Mouse (Mus musculus): ENCODE measurements around the gene Ece1. TPM values are rescaled to one million over a fixed set of nuclear protein-coding genes. Genes with fewer than 3 reads are reported as not detected.
A peak's percentile ranks its signal among the peaks of the same experiment; 100 is the strongest.

Gene Ece1
- polyA plus RNA-seq, 1 experiment from 2014 or later: 41.4 TPM

DNA sequence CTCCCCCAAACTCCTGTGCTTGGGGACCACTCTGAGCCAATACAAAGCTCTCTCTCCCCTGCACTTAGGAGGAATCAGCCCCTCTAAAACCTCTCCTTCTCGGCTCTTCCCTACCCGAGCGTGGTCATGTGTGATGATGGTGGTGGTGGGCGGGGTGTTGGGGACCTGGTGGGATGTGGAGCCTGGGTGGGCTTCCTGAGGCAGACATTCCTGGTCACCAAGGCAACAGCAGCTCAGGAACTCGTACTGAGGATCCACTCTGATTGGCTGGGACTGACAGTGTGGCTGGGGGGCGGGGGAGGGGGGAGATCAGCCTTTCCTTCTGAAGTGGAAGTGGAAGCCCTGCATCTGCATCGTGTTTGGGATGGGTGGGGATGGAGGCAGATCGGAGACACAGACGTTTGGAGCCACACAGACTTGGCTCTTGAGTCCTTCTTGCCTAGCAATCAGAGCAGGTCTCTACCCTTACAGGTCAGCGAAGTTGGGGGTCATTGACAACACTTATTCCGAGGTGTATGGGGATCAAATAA is 30.7 kb downstream of the Ece1 start:
- Histone ChIP-seq H3K4me1 (peaks cover 58% of the 10 kb centered on the region), H3K4me3 (peak overlapping the region; percentile 33), H3K27me3 (ENCODE audit: low read depth, poor library complexity, severe bottlenecking) (no peaks in the 10 kb centered on the region), H3K9me3 (replicated peaks) (no peaks in the 10 kb centered on the region), H3K36me3 (peaks cover 5% of the 10 kb centered on the region; the same call in 1 of the 2 replicates), H3K27ac (peak overlapping the region; percentile 80)
- 12% methylated on average over 11 of the region's 11 CpGs for WGBS
- peak; percentile 77 for DNase-seq (ENCODE audit: low spot score)

DNA sequence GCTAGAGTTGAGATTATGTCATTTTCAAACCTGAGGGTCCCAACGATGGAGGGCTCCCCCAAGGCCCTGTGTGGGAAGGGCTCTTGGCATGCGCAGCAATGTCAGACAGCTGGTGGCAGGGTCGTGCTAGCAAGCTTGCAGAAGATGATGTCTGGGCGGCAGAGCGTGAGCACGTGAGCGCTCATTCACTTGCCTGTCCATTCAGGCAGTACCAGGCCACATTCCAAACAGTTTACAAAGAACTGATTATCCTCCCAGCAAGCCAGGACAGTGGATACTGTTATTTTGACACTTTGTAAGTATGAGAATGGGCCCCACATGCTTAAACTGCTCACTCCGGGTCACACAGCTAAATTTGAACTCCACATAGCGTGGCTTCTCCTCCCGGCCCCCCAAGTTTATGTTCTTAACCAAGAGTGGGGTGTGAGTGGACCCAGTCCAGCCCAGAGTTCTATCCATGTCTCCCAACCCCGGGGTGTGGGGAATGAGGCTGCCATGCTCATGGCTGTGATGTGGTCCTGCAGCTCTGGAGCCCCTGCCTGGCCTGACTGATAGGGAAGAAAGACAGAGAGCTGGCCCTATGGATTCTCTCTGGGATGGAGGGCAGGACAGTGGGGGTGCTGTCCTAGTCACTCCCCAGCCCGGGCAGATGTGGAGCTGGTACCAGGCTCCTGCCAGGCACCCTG is 34.7 kb downstream of the Ece1 start:
- peak overlapping the region; percentile 69 for H3K27ac ChIP-seq
- peaks cover 7% of the 10 kb centered on the region; the same call in 1 of the 2 replicates for H3K27me3 ChIP-seq (ENCODE audit: low read depth, poor library complexity, severe bottlenecking)
- no peak overlapping the region for H3K4me3 ChIP-seq
- H3K36me3 ChIP-seq: no peaks in the 10 kb centered on the region
- H3K9me3 ChIP-seq (replicated peaks): no peaks in the 10 kb centered on the region
- no peak for DNase-seq (ENCODE audit: low spot score)
- peaks cover 72% of the 10 kb centered on the region for H3K4me1 ChIP-seq
- 56% methylated on average over 12 of the region's 12 CpGs for WGBS

DNA sequence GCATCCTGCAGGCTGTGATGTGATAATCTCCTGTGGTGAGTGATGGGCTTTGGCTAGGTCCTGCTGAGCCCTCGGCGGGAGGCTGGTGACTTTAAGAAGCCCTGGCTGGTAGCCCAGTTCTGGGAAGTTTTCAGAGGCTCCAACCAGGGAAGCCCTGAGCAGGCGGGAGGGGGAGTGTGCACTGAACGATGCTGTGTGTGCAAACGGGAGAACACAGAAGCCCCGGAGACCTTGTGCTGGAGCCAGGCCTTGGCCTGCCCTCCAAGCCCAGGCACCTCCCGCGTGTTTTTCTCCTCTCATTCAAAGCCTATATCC is 35.2 kb downstream of the Ece1 start:
- WGBS: 28% methylated on average over 8 of the region's 8 CpGs
- Histone ChIP-seq H3K4me1 (peaks cover 70% of the 10 kb centered on the region), H3K4me3 (no peak overlapping the region), H3K36me3 (no peaks in the 10 kb centered on the region), H3K27me3 (ENCODE audit: low read depth, poor library complexity, severe bottlenecking) (peaks cover 7% of the 10 kb centered on the region; the same call in 1 of the 2 replicates), H3K27ac (peak overlapping the region; percentile 69), H3K9me3 (replicated peaks) (no peaks in the 10 kb centered on the region)
- no peak for DNase-seq (ENCODE audit: low spot score)

DNA sequence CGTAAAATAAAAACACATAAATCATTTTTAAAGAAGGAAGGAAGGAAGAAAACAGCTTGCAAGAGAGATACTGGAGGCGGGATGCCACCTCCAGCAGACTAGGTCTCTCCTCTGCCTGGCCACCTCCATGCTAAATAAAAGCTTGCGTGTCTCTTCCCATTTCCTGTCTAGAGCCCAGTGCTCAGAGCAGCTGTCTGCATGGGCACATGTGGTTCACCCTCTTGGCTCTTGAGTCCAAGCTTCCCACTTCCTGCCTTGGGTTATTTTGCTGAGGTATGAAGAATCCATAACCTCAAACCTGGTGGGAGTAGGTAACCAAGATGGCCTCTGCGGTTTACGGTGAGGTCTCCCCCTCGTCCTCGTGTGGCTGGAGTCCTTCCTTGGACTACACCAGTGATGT is 36.5 kb downstream of the Ece1 start:
- Histone ChIP-seq H3K27me3 (ENCODE audit: low read depth, poor library complexity, severe bottlenecking) (peaks cover 7% of the 10 kb centered on the region; the same call in 1 of the 2 replicates), H3K36me3 (no peaks in the 10 kb centered on the region), H3K4me3 (no peak overlapping the region), H3K4me1 (peaks cover 70% of the 10 kb centered on the region), H3K27ac (peak overlapping the region; percentile 69), H3K9me3 (replicated peaks) (no peaks in the 10 kb centered on the region)
- no peak for DNase-seq (ENCODE audit: low spot score)
- 87% methylated on average over 7 of the region's 7 CpGs for WGBS

DNA sequence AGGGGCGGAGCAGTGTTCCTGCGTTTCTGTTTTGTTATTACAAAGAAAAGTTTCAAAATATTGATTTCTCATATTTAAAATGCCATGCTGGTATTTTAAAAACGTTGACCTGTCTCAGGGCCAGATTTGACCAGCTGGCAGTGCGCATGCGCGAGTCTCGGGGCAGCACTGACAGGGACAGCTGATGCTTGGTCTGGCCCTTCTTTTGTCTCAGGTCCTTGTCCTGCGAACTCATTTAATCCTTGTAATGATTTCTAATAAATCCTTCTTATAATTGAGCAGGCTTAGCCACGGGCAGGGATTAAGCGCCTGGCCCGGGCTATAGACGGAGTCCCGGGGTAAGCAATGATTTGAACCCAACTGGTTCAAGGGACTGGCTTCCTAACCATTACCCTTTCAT is 40.2 kb downstream of the Ece1 start:
- 84% methylated on average over 13 of the region's 13 CpGs for WGBS
- Histone ChIP-seq H3K4me1 (peaks cover 73% of the 10 kb centered on the region), H3K9me3 (replicated peaks) (no peaks in the 10 kb centered on the region), H3K27ac (no peak overlapping the region), H3K27me3 (ENCODE audit: low read depth, poor library complexity, severe bottlenecking) (peaks cover 11% of the 10 kb centered on the region; the same call in 1 of the 2 replicates), H3K4me3 (no peak overlapping the region), H3K36me3 (no peaks in the 10 kb centered on the region)
- no peak for DNase-seq (ENCODE audit: low spot score)

DNA sequence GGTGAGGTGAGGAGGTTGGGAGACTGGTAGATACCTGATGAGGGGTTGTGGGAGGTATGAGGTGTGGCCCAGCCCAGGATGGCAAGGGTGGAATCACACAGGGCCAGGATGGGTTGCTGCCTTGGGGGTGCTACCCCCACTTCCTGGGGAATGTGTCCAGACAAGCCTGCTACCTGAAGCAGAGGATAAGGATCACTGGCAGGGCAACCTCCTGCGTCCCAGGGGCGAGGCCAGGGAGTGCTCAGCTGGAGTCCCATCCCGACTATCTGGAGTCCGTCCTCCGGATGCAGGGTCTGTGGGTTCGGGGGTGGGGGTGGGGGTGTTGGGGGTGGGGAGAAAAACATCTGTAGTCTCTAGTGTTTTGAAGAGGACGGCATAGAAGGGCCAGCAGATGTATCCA is 40.8 kb downstream of the Ece1 start:
- WGBS: 36% methylated on average over 7 of the region's 7 CpGs
- Histone ChIP-seq H3K27ac (peak overlapping the region; percentile 42; the same call in 1 of the 2 replicates), H3K36me3 (no peaks in the 10 kb centered on the region), H3K9me3 (replicated peaks) (no peaks in the 10 kb centered on the region), H3K4me3 (no peak overlapping the region), H3K27me3 (ENCODE audit: low read depth, poor library complexity, severe bottlenecking) (peaks cover 11% of the 10 kb centered on the region; the same call in 1 of the 2 replicates), H3K4me1 (peaks cover 69% of the 10 kb centered on the region)
- no peak for DNase-seq (ENCODE audit: low spot score)

DNA sequence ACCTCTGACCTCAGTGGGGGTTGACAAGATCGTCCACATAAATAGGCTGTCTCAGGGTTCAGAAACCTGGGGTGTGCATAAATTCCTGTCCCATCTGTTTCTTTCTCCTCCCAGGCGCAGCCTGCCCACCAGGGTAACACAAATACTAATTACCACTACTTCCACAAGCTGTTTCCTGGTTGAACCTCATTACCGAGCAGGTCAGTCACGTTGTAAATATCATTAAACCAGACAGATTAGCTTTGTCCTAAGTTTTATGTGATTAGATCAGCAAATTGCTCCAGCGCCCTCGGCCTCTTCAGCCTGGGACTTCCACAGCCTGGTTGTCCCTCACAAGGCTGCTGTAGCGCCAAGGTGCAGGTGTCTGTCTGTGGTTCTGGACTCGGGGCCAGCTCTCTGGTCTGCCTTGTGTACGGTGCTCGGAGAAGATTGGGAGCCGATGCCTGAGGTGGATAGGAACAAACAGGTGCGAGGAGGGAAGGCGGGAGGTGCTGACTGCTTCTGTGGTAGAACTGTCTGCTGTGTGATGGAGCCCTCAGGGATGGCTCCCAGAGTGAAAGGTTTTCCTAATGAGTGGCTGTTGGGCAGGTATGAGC is 43.0 kb downstream of the Ece1 start:
- 56% methylated on average over 13 of the region's 13 CpGs for WGBS
- Histone ChIP-seq H3K4me1 (peaks cover 63% of the 10 kb centered on the region), H3K36me3 (no peaks in the 10 kb centered on the region), H3K27me3 (ENCODE audit: low read depth, poor library complexity, severe bottlenecking) (peaks cover 4% of the 10 kb centered on the region; the same call in 1 of the 2 replicates), H3K4me3 (no peak overlapping the region; the same call in 1 of the 2 replicates), H3K9me3 (replicated peaks) (no peaks in the 10 kb centered on the region), H3K27ac (peak overlapping the region; percentile 53)
- no peak for DNase-seq (ENCODE audit: low spot score)

DNA sequence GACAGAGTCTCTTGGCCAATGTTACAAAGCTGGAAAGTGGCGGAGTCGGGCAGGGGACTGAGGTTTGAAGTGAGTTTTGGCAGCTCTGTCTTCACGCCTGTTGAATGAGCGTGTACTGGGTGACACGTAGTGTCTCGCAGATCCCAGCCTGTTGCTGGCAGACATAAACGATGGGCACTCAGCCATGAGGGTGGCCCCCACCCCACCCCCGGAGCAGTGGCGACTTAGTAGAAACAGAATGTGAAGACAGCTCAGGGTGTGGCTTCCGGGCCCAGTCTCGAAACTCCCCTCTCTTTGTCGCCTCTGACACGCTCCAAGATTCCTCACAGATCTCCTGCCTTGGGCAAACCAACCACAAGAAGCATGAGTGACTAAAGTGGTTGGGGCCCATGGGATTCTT is 45.9 kb downstream of the Ece1 start:
- H3K4me1 ChIP-seq: peaks cover 46% of the 10 kb centered on the region
- whole genome bisulfite sequencing: 72% methylated on average over 13 of the region's 13 CpGs
- H3K9me3 ChIP-seq (replicated peaks): no peaks in the 10 kb centered on the region

DNA sequence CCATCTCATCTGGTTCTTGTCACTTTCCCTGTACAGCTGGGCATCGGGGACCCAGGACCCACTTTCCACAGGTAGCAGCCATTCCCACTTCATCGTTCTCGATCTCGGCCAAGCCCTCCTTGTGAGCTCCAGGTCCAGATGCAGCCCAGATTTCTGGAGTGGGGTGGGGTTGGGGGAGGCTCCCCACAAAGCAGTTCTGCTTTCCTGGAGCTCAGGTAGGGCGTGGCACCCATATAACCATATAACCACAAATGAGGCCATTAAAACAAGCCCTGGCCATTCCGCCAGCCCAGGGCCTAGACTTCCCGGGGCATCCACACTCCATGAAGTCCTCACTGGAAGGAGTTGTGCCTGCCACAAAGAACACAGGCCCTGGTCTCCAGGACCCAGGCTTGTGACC is 46.5 kb downstream of the Ece1 start:
- H3K9me3 ChIP-seq (replicated peaks): no peaks in the 10 kb centered on the region
- H3K36me3 ChIP-seq: peaks cover 2% of the 10 kb centered on the region; the same call in 1 of the 2 replicates
- peaks cover 48% of the 10 kb centered on the region for H3K4me1 ChIP-seq
- DNase-seq (ENCODE audit: low spot score): no peak
- 0 out of 2 replicates have a peak, but pooled peaks cover 4% of the 10 kb centered on the region for H3K27me3 ChIP-seq (ENCODE audit: low read depth, poor library complexity, severe bottlenecking)
- no peak overlapping the region for H3K4me3 ChIP-seq
- H3K27ac ChIP-seq: no peak overlapping the region
- 75% methylated on average over 7 of the region's 7 CpGs for WGBS

More for the DNA sequence above, 45.9 kb downstream of the Ece1 start:
- H3K27me3 ChIP-seq (ENCODE audit: low read depth, poor library complexity, severe bottlenecking): peaks cover 4% of the 10 kb centered on the region; the same call in 1 of the 2 replicates
- DNase-seq (ENCODE audit: low spot score): no peak
- H3K27ac ChIP-seq: no peak overlapping the region
- H3K4me3 ChIP-seq: no peak overlapping the region
- peaks cover 2% of the 10 kb centered on the region; the same call in 1 of the 2 replicates for H3K36me3 ChIP-seq

DNA sequence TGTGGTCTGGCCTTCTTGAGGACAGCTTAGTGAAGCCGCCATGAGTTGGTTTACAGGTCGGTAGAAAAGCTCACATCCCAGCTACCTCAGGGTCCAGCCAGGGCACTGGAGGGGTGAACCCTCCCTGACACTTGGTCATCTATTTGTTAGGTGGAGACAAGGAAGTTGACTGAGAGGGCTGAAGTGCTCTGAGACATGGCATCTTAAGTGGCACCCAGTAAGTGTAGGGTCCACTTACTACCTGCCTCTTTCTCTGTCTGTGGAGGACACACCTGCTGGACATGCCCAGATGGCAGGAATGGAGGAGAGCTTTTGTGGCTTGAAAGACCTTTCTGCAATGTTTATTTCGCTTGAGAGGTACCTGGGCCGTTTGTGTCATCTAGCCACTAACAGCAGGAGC is 46.9 kb downstream of the Ece1 start:
- no peak overlapping the region for H3K4me3 ChIP-seq
- H3K9me3 ChIP-seq (replicated peaks): no peaks in the 10 kb centered on the region
- peaks cover 2% of the 10 kb centered on the region; the same call in 1 of the 2 replicates for H3K36me3 ChIP-seq
- H3K27ac ChIP-seq: no peak overlapping the region
- DNase-seq (ENCODE audit: low spot score): no peak
- 0 out of 2 replicates have a peak, but pooled peaks cover 4% of the 10 kb centered on the region for H3K27me3 ChIP-seq (ENCODE audit: low read depth, poor library complexity, severe bottlenecking)
- peaks cover 53% of the 10 kb centered on the region for H3K4me1 ChIP-seq
- 65% methylated on average over 4 of the region's 4 CpGs for WGBS

DNA sequence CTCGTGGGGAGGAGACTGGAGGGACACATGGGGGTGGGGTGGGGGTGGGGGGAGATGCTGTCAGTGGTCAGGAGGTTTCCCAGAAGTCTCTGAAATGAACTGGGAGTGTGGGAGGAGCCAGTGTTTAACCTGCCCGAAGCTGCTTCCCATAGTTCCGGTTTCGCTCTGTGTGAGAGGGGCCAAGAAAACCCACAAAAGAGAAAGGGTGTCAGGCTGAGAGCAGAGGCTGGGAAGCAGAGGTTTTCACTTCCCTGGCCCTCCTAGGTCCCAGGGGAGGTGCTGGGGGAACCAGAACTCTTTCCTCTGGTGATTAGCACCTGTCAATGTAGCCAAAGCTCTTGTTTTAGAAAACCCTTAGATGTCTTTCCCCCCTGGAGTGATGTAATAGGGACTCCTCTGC is 47.4 kb downstream of the Ece1 start:
- Histone ChIP-seq H3K9me3 (replicated peaks) (no peaks in the 10 kb centered on the region), H3K27me3 (ENCODE audit: low read depth, poor library complexity, severe bottlenecking) (0 out of 2 replicates have a peak, but pooled peaks cover 8% of the 10 kb centered on the region), H3K36me3 (peaks cover 2% of the 10 kb centered on the region; the same call in 1 of the 2 replicates), H3K4me1 (peaks cover 54% of the 10 kb centered on the region), H3K27ac (no peak overlapping the region), H3K4me3 (no peak overlapping the region)
- 32% methylated on average over 4 of the region's 4 CpGs for WGBS
- DNase-seq (ENCODE audit: low spot score): no peak

DNA sequence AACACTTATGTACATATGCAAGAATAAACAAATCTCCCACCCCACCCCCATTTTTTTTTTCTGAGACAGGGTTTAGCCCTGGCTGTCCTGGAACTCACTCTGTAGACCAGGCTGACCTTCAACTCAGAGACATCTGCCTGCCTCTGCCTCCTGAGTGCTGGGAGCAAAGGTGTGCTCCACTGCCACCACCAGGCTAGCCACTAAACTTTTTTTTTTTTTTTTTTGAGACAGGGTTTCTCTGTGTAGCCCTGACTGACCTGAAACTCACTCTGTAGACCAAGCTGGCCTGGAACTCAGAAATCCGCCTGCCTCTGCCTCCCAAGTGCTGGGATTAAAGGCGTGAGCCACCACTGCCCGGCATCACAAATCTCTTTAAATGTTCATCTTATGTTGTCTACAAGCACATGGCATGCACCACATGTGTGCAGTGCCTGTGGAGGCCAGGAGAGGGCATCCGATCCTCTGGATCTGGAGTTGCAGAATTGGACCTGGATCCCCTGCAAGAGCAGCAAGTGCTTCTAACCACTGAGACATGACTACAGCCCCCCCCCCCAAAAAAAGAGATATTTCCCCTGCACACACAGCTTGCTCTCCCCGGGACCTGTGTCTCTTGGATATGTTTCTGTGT is 48.5 kb downstream of the Ece1 start:
- peaks cover 2% of the 10 kb centered on the region; the same call in 1 of the 2 replicates for H3K36me3 ChIP-seq
- H3K27ac ChIP-seq: no peak overlapping the region
- 0 out of 2 replicates have a peak, but pooled peaks cover 12% of the 10 kb centered on the region for H3K27me3 ChIP-seq (ENCODE audit: low read depth, poor library complexity, severe bottlenecking)
- H3K9me3 ChIP-seq (replicated peaks): no peaks in the 10 kb centered on the region
- no peak overlapping the region for H3K4me3 ChIP-seq
- no peak for DNase-seq (ENCODE audit: low spot score)
- 94% methylated on average over 5 of the region's 5 CpGs for WGBS
- peaks cover 50% of the 10 kb centered on the region for H3K4me1 ChIP-seq

DNA sequence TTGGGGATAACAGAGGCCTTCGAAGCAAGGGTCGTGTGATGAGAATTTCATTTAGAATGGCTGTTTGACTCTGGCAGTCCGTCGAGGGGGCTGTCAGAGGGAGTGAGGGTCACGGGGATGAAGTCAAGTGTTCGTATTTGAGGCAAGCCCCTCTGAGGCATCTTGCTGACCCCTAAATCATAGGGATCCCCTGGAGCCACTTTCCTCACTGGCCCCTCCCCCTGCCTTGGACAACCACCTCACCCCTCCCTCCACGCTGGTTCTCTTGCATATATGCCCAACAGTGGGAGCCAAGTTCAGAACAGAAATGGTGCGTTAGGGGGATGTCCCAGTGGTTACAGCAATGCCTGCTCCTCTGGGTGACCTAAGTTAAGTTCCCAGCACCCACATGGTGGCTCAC is 49.6 kb downstream of the Ece1 start:
- peaks cover 2% of the 10 kb centered on the region; the same call in 1 of the 2 replicates for H3K36me3 ChIP-seq
- DNase-seq (ENCODE audit: low spot score): no peak
- 90% methylated on average over 8 of the region's 8 CpGs for WGBS
- H3K27me3 ChIP-seq (ENCODE audit: low read depth, poor library complexity, severe bottlenecking): 0 out of 2 replicates have a peak, but pooled peaks cover 8% of the 10 kb centered on the region
- H3K9me3 ChIP-seq (replicated peaks): no peaks in the 10 kb centered on the region
- H3K4me3 ChIP-seq: no peak overlapping the region
- H3K27ac ChIP-seq: no peak overlapping the region
- peaks cover 41% of the 10 kb centered on the region for H3K4me1 ChIP-seq
